Mouse (Mus musculus) thymus, adult 2 months (tissue): ENCODE measurements around the gene Gkap1.

Experiments
- CTCF ChIP-seq: fragments of 200-500 bp; IDR thresholded peaks from 2 replicates; pipeline ENCODE4 v1.5.1; 2012; ENCODE audit warnings: mild to moderate bottlenecking, control low read depth, low read length, moderate library complexity, borderline replicate concordance; ENCODE audit not compliant: control insufficient read depth, poor library complexity, insufficient read depth; ENCODE audit errors: extremely low read depth
- POLR2A ChIP-seq: fragments of 200-500 bp; IDR thresholded peaks from 2 replicates; pipeline ENCODE4 v1.6.1; 2012; ENCODE audit warnings: mild to moderate bottlenecking, low read length, control low read depth, moderate library complexity; ENCODE audit not compliant: control insufficient read depth, poor library complexity, insufficient read depth; ENCODE audit errors: extremely low read depth

DNA sequence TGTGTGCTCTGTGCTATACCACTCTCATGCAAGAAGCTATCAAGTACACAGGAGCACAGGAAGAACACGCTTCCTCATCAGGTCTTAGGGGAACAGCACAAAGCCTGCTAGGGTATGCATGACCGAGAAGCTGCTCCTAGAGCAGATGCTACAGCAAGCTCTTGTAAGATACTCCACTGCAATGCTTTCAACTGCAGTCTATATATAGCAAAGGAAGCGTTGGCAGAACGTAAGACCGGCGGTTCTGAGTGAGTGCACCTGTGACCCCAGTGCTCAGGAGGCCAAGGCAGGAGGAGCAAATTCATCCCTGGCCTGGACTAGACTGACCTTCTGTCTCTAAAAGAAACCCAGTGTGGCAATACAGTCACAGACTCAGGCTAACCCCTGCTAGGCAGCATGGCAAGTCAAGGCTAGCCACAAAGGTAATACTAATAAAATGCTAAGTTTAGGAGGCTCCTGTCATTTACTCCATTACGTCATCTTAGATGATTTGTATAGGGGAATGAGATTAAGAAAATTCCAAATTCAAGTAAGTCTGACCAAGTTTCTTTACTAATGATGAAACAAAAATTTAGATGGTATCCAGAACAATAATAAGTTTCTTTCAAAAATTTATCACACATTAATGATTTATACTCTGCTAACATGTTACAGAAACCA, 77.4 kb downstream of the Gkap1 start:
- no peak for TF ChIP-seq POLR2A
- TF ChIP-seq CTCF: no peak
